Mouse (Mus musculus) left cerebral cortex, adult 18-20 months (tissue): ENCODE measurements around the gene Eif4g3. TPM values are rescaled to one million over a fixed set of nuclear protein-coding genes. Genes with fewer than 3 reads are reported as not detected.
"Not testable (repeated sequence)": the region's sequence is repeated elsewhere in the genome, so short reads cannot be mapped to it uniquely, and the experiment has no call there.

Source experiments
- DNase-seq, 2 experiments: peaks; one replicate each; pipeline ENCODE4 v3.0.0; 2021 to 2022; ENCODE audit warnings: low spot score in 2 of 2, mixed read lengths in 1 of 2
- long read RNA-seq, 2 experiments: library from polyadenylated mRNA; stranded (forward); transcript quantifications; one replicate each; pipeline ENCODE4 v2.0.0; 2021
- total RNA-seq, 2 experiments: library from RNA; stranded (reverse); gene quantifications; 2 replicates each; pipeline ENCODE4 v1.2.3; 2021

Eif4g3 gene
- total RNA-seq, result 100 to 1,000 TPM; 155 to 168 TPM
- long read RNA-seq, experiment 1, full-length matches to known transcripts, result 3 of 98 reads
- long read RNA-seq, experiment 1, partial matches to known transcripts, result 69 of 98 reads
- long read RNA-seq, experiment 1, other reads (novel, unspliced or antisense), result 26 of 98 reads
- long read RNA-seq, experiment 2, full-length matches to known transcripts, result 3 of 58 reads
- long read RNA-seq, experiment 2, partial matches to known transcripts, result 47 of 58 reads
- long read RNA-seq, experiment 2, other reads (novel, unspliced or antisense), result 8 of 58 reads

DNA sequence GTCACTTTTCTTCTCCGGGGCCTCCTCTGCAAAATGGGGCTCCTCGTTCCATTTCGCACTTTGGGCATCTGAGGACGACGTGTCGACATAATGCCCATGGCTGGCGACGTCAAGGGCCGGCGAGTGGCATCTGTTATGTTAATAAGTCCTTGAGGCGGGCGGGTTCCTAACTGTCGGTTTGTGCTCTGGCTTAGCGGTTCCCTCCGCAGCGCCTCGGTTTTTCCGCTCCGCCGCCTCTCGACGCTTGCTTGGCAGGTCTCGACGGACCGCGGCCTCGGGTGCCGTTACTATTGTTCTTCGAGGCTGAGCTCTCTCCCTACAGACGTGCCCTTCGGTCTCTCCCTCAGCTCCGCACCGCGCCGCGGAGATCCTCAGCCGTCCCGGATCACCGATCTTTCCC lies at the start of gene Eif4g3:
Gene Eif4g3, plus strand, starts transcription at position 133 of the 400 bp plus-strand sequence.
- no peak for DNase-seq

DNA sequence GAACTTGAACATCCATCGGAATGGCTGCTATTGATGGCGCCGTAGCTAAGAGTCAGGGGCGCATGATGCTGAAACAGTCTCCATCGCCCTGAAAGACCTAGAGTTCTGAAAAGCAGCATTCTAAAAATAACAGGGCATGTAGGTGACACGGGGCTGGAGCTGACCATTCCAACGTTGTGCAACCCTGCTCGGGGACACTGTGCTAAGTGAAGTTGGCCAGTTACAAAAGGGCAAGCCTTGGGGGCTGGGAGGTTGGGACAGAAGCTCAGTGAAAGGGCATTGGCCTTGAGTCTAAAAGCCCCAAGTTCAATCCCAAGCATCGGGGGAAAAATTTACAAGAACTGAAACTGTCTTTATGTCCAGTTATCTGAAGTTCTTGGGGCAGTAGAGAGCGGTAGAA lies 49.3 kb upstream of the Eif4g3 start:
- no peak for DNase-seq

GRCm38 (mm10) chr4:137945376-137945775 lies 47.4 kb upstream of the Eif4g3 start:
- DNase-seq, result no peak

DNA sequence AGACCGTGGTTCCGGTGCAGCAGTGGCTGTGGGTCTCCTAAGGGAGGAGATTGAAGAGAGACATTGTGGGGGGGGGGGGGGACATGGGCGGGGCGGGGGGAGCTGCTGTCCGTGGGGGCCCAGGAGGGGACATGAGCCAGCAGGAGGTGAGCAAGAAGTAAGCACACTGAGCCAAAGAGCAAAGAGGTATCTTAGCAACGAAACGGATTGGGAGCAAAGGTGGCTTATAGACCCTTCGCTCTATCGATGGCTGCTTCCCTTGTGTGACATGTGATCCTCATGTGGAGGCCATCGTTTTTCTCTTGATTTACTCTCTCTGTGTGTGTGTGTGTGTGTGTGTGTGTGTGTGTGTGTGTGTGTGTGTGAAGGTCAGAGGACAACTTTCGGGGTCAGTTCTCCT lies 46.4 kb upstream of the Eif4g3 start:
- no peak for DNase-seq

DNA sequence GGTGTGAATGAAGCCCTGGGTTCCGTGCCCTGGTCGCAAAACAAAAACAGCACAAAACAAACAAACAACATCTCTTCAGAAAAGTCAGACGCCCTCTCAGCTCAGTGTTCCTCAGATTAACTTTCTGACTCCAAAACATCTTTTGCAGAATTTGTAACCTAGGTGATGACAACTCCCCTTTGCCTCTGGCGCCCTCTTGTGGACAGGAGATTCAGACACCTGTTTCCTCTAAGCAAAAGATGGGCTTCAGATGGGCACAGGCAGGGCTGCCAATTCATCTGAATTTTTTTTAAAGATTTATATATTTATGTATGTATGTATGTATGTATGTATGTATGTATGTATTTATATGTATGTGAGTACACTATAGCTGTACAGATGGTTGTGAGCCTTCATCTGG lies 40.0 kb upstream of the Eif4g3 start:
- peak; percentile 79 to 89 for DNase-seq

- no peak for DNase-seq
These were observed 38.6 kb upstream of the Eif4g3 start for GRCm38 (mm10) chr4:137954184-137954583.

DNA sequence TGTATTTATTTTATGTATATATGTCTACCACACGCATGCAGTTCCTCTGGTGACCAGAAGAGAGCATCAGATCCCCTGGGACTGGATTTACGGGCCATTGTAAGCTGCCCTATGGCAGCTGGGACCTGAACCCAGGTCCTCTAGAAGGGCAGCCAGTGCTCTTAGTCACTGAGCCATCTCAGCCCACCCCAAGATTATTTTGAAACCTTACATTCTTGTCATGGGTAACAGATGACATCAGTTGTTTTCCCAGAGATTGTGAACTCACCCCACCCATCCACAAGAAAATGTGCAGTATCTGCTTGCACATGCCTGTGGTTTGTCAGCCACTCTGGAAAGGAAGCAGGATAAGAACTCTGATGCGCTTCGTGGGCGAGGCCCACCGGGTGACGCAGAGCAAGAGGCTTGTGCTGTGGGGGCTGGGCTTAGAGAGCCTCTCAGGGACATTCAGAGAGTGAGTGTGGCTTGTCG lies 37.9 kb upstream of the Eif4g3 start:
- DNase-seq, result peak; percentile 31 to 42

DNA sequence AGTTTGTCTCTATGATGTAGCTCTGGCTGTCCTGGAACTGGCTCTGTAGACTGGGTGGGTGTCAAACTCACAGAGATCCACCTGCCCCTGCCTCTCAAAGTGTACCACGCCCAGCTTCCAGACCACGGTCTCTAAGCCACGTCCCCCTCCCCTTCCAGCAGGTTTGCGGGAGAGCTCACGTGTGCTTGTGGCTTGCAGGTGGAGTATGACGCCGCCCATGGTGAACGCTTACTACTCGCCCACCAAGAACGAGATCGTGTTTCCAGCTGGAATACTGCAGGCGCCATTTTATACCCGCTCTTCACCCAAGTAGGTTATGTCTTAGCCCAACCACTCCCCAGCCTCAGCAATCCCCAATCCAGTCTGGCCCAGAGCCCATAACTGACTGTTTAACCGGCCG lies 36.6 kb upstream of the Eif4g3 start:
- DNase-seq, result no peak

- peak; percentile 65 to 71 for DNase-seq
These were observed 32.7 kb upstream of the Eif4g3 start for GRCm38 (mm10) chr4:137959889-137960665.

DNA sequence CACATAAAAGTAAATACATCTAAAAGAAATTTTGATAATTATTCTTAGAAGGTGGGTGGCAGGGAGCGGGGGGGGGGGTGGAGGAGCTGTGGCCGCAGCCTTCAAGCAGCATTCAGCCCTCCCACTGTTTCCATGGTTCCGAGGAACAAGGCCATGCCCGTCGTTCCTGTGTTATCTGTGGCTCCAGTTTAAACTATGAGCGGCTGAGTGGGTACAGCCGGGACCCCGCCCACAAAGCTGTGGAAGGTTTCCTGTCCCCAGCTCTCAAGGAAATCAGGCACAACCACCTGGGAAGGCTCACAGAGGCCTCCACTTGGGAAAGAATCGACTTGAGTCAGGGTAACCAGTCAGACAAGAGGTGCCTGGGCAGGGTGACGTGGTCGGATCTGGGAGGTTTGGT lies 32.1 kb upstream of the Eif4g3 start:
- peak in 1 of 2 experiments; percentile 44 for DNase-seq

GRCm38 (mm10) chr4:137962643-137963350 lies 30.0 kb upstream of the Eif4g3 start:
- DNase-seq, result no peak

GRCm38 (mm10) chr4:137963431-137963830 lies 29.4 kb upstream of the Eif4g3 start:
- DNase-seq, result no peak

- DNase-seq, result peak; percentile 87 to 91
These were observed 28.8 kb upstream of the Eif4g3 start for GRCm38 (mm10) chr4:137963881-137964584.

GRCm38 (mm10) chr4:137964585-137964930 lies 28.3 kb upstream of the Eif4g3 start:
- no peak for DNase-seq

DNA sequence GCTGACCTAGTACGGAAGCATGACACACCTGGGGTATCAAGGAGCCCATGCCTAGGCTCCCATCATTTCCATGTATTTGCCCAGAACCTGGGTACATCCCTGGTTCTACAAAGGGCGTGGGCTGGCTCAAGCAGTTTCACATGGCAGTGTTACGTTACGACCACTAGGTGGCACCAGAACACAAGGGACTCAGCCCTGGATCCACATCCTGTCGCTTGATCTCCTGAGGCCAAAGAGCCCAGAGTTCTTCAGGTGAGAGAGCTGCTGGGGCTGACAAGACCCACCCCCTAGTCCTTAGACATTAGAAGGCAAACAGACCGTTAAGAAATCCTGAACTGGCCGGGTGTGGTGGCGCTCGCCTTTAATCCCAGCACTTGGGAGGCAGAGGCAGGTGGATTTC lies 24.6 kb upstream of the Eif4g3 start:
- peak; percentile 63 to 69 for DNase-seq

- DNase-seq, result not testable (repeated sequence)
These were observed 22.1 kb upstream of the Eif4g3 start for GRCm38 (mm10) chr4:137970623-137971199.

DNA sequence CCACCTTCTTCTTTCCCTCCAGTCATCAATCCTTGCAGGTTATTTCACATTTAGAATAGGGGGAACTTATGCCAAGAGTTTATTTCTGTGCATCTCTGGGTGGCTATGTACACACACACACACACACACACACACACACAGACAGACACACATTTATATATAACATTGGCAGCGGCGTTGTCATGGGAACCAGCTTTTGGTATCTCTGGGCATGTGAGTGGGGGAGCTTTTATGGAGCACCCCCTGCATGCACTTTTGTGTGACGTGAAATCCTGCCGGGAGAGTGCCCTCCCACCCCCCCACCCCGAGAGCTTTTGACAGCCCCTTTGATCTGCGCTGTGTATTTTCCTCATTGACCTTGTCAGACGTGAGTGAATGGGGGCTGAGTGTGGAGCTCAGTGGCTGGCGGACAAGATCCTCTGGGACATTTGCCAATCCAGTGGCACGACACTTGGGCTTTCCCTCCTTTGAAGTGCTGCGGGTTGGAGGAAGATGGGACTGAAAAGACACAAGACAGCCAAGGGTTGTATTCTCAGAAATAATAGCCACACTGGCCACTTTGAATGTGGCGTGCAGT lies 17.9 kb upstream of the Eif4g3 start:
- DNase-seq, result not testable (repeated sequence)

DNA sequence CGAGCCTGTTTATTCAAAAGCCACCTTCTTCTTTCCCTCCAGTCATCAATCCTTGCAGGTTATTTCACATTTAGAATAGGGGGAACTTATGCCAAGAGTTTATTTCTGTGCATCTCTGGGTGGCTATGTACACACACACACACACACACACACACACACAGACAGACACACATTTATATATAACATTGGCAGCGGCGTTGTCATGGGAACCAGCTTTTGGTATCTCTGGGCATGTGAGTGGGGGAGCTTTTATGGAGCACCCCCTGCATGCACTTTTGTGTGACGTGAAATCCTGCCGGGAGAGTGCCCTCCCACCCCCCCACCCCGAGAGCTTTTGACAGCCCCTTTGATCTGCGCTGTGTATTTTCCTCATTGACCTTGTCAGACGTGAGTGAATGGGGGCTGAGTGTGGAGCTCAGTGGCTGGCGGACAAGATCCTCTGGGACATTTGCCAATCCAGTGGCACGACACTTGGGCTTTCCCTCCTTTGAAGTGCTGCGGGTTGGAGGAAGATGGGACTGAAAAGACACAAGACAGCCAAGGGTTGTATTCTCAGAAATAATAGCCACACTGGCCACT lies 13.7 kb upstream of the Eif4g3 start:
- DNase-seq, result not testable (repeated sequence)

DNA sequence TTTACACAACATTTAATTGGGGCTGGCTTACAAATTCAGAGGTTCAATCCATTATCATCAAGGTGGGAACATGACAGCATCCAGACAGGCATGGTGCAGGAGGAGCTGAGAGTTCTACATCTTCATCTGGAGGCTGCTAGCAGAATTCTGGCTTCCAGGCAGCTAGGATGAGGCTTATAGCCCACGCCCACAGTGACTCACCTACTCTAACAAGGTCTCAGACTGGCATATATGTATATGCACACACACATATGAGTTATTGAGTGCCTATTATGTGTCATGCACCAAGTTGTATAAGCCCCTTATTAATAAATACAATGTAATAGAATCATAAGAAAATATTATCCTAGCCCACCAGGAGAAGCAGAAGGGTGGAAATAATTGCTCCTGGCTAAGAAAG lies 10.0 kb upstream of the Eif4g3 start:
- DNase-seq, result no peak

GRCm38 (mm10) chr4:137984212-137984611 lies 8.6 kb upstream of the Eif4g3 start:
- DNase-seq, result no peak
